Mouse (Mus musculus) 3T3-L1 (cell line): ENCODE measurements around the gene Tmem232.
"Not testable (repeated sequence)": the region's sequence is repeated elsewhere in the genome, so short reads cannot be mapped to it uniquely, and the experiment has no call there.

Experiments used
- DNase-seq: peaks from one replicate; pipeline ENCODE4 v3.0.0-alpha.2; 2015; ENCODE audit warnings: low read depth, low spot score

The Tmem232 gene

GRCm38 (mm10) chr17:65532381-65532780 lies 8.2 kb downstream of the Tmem232 start:
- DNase-seq: not testable (repeated sequence)

DNA sequence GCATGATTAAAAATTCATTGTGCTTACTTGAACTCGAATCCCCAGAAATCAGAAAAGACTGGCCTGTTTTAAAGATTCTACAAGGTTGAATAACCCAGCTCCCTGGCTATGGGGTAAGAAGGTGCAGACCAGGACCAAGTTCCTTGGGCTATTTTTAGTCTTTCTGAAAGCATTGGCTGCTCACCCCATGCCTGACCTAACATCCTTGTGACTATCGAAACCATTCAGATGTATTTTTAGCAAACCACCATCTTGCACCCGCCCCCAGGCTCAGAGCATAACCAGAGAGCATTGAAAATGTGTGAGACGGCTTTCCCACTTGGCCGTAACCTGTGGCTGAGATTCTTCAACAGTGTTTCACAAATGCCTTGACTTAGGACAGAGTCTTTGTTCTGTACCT lies 13.1 kb downstream of the Tmem232 start:
- no peak for DNase-seq

DNA sequence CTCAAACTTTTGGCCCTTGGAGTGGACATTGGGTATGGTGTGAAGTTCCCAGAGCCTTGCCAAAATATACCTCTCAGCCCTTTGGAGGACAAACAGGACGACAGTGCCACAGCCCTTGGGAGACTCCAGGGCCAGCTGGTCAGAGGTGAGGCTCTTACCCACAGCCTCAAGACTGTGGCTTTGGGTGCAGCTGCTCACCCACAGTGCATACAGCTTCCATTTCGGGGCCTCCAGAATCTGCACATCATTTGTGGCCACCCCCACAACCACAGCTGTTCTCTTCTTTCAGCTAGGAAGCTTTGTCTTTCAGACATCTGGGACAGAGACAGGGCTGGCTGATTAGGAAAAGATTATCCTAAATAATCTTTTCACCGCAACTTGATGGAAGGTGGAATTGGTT lies 27.1 kb downstream of the Tmem232 start:
- no peak for DNase-seq

- DNase-seq: no peak
Observed at GRCm38 (mm10) chr17:65484654-65485053, 55.9 kb downstream of the Tmem232 start.

GRCm38 (mm10) chr17:65476747-65477146 lies 63.8 kb downstream of the Tmem232 start:
- no peak for DNase-seq

DNA sequence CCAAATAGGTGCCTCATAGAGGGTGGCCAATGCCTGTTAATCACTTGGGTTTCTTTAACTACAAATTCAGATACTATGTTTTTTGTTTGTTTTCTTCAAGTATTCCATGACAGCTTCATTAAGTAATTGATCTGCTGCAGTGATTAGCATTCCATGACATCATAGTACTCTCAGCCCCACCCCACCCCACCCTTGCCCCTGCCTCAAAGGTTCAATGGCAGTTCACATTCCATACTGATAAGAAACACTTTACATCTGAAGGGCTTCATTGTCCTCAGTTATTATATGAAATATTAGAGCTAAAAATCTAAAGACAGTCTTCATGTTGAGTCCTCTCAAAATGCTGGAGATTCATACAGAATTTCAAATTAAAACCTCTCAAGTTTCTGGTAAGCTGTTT lies 89.8 kb downstream of the Tmem232 start:
- no peak for DNase-seq

DNA sequence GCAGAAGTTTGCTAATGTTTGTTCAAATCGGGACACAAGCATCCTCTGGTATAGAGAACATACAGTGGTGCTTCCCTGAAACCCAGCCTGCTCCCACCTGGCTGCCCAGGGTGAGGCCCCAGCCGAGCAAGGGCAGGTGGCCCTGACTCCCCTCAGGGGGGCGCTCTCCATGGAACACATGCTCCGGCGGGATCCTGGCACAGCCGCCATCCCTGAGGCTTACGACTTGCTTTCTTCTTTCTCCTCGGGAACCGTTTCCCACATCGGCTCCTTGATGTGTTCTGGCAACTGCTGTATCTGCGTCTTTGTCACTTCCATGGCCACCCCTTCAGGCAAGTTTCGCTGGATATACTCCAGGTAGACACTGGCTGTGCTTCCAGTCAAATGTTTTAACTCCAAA lies 102.7 kb downstream of the Tmem232 start:
- DNase-seq: not testable (repeated sequence)

DNA sequence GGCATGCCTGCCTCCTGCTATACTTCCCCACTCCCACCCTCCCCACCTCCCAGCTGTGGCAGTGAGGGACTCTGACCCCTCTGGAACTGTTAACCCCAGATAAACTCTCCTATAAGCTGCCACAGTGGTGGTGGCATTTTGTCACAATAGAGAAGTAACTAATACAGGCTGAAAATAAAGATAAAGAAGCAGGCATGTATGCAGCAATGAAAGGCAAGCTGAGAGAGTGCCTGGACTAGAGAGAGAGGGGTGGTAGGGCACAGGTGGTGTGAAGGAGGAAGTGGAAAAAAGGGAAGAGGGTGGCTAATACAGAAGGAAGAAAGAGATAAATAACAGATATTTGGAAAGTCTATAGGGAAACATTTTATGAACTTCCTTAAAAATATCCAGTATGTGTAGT lies 121.5 kb downstream of the Tmem232 start:
- DNase-seq: no peak

DNA sequence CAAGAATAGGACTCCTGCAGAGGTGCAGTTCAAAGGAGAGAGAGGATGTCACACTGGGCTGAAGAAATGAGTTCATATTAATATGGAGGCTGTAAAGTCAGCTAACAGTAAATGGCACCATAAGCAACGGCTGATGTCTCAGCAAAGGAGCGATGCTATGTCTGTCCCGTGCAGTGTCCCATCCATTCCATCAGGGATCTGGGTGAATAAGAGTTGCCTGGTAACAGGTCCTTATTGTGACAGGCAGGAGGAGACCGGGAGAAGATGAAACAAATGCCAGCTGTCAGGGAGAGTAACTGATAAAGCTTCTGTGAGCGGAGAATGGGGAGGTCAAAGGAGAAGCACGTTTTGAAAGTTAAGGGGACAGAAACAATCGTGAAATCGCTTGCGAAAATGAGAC lies 135.3 kb downstream of the Tmem232 start:
- no peak for DNase-seq

- DNase-seq: peak; percentile 3
Observed at GRCm38 (mm10) chr17:65400914-65401313, 139.7 kb downstream of the Tmem232 start.

- DNase-seq: no peak
Observed at GRCm38 (mm10) chr17:65384411-65384962, 156.1 kb downstream of the Tmem232 start.

DNA sequence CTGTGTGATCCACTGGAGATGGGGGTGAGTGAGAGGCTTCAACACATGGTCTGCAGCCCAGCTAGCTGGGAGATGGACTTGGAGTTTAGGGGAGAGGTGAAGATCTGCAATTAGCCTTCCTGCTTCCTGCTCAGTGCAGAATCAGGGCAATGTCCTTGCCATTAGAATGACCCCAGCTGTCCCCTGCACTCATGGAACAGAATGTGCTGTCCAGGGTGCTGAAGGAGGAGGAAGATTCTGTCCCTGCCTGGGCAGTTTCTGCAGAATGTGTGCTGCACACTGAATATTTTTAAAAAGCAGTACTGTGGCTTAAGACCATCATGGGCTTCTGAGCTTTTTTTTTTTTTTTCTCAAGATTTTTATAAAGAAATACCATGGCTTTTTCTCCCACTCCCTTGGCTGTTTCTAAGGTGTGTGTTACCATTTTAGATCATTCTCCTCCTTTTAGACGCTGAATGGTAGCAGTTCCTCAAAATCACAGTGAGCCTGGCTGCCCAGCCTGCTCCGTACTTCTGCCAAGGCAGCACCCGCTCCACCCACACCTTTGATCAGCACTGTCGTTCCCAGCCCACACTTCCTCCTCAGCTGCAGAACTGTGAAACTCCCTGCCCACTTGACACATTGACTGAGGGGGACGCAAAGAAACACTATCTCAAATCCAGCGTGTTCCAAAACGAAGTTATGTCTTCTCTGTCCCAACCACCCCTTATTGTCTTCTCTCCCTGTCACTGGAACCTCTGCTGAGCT lies 170.4 kb downstream of the Tmem232 start:
- peak; percentile 37 for DNase-seq

DNA sequence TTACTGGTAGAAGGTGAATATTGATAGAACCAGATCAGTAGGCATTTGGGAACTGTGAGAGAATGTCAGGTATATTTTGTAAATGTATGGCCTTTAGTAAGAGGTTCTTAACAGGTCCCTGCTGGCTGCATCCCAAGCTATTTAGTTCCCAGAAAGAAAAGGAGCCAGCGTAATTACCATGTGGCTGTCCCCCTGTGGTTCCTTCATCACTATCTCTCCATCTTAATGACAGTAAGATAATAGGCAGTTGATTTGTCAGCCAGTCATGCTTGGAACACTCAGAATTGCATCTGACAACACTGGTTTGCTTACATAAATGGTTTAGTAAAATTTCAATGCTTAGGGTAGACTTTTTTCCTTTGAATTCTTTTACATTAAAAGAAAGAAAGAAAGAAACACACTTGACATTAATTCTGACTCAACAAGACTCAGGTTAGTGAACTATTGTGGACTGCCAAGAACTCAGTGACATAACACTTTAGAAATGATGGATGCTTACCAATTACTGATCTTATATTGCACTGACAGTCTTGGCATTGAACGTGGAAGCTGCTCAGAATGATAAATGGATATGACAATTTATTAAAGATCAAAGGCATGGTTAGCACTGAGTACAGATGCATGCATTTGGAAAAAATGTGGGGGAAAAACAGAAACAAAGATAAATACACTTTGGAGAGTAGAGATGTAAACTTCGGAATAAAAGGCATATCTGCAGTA lies 174.9 kb downstream of the Tmem232 start:
- no peak for DNase-seq

- no peak for DNase-seq
Observed at GRCm38 (mm10) chr17:65351836-65352235, 188.7 kb downstream of the Tmem232 start.

DNA sequence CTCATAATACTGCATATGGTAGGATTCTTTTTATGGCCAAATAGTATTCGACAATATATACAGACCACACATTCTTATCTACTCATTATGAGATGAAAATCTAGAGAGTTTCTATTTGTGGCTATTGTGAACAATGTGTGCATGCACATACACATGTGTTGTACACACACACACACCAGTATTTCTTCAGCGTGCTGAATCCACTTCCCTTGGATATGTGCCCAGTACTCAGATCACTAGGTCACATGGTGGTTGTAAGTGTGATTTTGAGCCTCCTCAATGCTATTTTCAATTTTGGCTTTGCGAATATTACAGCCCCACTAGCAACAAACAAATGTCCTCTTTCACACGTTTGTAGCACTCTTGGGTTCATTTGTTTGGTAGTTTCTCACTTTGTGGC lies 200.6 kb downstream of the Tmem232 start:
- no peak for DNase-seq

GRCm38 (mm10) chr17:65330759-65331158 lies 209.8 kb downstream of the Tmem232 start:
- DNase-seq: no peak

DNA sequence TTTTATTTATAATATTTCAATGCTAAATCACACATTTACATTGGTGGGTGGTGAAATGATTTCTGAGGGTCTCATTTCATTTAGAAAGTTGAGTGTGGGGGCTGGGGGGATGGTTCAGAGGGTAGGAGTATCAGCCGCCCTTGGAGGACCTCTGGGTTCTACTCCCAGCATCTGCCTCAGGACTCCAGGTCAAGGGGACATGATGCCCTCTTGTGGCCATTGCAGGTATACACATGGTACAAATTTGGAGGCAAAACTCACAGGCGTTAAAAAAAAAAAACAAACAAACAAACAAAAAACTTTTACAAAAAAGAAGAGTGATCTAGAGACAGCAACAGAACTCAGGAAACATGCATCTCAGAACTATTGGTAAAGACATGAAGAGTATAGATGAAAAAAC lies 215.3 kb downstream of the Tmem232 start:
- DNase-seq: peak; percentile 69

DNA sequence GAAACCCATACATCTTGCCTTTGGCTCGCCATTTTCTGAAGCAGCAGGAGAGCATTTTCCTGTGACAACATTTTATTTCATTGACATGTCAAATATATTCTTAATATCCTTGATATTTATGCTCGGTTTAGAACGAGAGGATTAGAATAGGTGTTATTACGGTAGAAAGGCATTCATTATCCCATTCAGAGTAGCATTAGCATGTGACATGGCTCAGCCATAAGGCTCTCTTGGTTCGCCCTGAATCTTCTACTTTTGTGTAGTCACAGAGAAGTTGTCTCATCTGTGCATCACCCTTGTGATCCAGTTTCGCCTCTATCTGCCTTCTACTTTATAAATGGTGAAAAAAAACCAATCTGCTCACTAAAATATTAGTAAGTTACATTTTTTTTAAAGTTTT lies 220.0 kb downstream of the Tmem232 start:
- DNase-seq: no peak

- DNase-seq: no peak
Observed at GRCm38 (mm10) chr17:65299946-65300345, 240.6 kb downstream of the Tmem232 start.

DNA sequence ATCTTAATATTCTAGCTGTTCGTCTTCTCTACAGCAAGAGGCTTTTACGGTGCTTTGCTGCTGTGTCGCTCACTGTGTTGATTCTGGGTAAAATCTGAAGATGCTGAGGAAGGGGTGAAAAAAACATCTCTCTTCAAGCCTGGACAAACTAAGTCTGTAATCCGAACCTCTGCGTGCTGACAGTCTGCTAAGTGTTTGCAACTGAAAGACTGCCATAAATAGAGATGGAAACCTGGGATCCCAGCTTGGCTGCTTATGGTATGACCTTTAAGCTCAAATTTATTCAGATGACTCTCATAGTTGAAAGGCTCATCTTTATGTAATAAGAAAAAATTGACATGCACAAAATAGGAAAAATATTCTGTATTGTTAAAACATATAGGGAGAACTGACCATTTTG lies 242.8 kb downstream of the Tmem232 start:
- no peak for DNase-seq

DNA sequence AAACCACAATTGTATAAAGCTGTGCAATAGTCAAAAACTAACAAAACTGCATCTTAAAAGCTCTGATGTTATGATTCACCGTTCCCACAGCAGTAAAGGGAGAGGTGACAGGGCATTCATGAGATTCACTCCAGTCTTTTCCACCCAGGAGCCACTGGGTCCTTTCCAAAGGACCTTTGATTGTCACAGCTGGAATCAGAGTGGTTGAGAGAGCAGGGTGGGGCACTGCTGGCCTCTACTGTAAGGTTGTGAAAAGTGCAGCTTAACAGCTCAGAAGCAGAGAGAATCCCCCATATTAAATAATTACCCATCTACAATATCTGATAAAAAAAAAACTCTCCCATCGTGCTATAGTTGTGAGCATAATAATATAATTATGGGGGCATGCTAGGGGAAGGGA lies 288.4 kb downstream of the Tmem232 start:
- peak; percentile 23 for DNase-seq

DNA sequence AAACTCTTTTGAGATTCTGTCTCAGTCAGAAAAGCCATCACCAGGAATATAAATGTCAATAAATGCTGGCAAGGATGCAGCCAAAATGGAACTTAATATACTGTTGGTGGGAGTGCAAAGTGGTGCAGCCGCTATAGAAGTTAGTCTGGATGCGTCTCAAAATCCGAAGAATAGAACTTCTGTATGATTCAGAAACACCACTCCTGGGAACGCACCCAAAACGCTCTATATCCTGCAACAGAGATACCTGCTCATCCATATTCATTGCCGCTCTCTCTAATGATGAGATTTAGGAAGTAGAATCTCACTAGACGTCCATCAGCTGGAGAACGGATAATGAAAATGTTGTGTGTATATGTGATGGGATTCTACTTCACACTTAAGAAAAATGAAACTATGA lies 290.3 kb downstream of the Tmem232 start:
- DNase-seq: no peak

GRCm38 (mm10) chr17:65243716-65244115 lies 296.9 kb downstream of the Tmem232 start:
- DNase-seq: no peak
